Mouse (Mus musculus) thymus, adult 18-20 months (tissue): Measurements from ENCODE around the gene Cdk2ap2.

Experiments
- DNase-seq, 2 experiments: peaks; one replicate each; pipeline ENCODE4 v3.0.0; 2022; ENCODE audit warnings: mixed read lengths in 2 of 2

The Cdk2ap2 gene

GRCm38 (mm10) chr19:4142416-4143173 lies 45.6 kb downstream of the Cdk2ap2 start:
- no peak for DNase-seq

DNA sequence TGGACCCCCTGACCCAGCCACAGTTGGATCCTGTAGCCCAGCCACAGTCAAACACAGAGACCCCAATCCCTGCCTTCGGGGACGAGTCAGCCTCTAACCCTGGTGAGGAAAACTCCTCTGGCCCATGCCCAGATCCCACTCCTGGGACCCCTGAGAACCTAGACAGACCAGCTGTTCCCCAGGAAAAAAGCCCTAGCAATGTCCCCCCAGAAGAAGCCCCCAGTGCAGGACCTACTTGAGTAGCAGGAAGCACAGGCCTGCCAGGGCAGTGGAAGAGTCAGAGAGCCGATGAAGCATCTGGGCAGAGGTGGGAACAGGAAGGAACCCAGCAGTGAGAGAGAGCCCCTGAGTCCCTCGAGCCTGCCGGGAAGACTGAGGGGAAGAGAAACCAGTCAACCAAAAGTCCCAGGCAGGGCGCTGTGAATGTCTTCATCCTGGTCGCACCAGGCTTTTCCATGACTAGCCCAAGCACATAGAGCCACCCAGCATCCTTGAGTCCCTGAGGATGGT lies 46.8 kb downstream of the Cdk2ap2 start, which contains the start of gene Cabp4:
Gene Cabp4 (minus strand): TSS at position 275 of the 510 bp plus-strand sequence.
- no peak for DNase-seq

- no peak for DNase-seq
Observed at GRCm38 (mm10) chr19:4144550-4145498, 47.8 kb downstream of the Cdk2ap2 start.

- DNase-seq: no peak
Observed at GRCm38 (mm10) chr19:4145936-4146335, 49.0 kb downstream of the Cdk2ap2 start.

GRCm38 (mm10) chr19:4146366-4147021 lies 49.5 kb downstream of the Cdk2ap2 start:
- DNase-seq: no peak

DNA sequence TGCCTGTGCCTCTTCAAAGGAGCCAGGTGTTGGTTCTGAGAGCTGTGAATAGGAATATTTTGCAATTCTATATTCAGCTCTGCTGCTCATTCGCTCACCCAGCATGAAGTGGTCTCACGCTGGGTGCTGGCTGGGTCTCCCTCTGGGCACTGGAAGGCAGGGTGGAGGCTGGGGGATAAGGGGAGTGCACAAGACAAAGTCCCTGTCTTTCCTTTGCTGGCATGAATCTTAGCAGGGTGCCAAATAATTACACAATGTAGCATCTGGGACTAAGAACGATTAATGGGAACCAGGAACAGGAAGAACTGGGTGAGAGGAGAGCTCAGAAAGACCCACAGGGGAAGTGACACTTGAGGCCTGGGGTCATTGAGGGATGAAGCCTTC lies 50.0 kb downstream of the Cdk2ap2 start:
- DNase-seq: no peak

DNA sequence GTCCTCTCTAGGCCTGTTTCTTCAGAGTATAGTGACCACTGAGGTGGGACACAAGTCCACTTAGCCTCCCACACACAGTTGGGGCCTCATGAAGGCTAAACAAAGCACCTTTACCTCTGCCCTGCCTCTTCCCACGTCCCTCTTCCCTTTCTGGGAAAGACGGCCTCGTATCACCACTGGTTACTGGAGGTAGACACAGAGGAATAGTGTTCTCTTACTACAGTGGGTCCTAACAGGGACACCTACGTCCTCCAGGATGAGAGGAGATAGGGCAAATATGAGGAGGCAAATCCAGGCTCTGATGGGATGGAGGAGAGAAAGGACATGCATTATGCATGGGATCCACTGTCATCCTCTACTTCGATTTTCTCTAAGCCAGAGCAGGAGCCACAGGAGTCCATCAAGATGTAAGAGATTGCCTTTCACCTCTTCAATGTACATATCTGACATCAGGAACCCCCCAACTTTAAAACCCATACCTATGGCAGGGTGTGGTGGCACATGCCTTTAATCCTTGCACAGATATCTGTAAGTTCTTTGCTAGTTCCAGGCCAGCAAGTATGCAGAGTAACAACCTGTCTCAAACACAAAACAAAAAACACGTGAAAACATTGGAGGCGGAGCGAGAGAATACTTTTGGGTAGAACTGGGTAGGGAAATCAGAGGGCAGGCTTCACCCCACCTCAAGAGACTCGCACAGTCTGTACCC lies 51.0 kb downstream of the Cdk2ap2 start:
- DNase-seq: no peak

DNA sequence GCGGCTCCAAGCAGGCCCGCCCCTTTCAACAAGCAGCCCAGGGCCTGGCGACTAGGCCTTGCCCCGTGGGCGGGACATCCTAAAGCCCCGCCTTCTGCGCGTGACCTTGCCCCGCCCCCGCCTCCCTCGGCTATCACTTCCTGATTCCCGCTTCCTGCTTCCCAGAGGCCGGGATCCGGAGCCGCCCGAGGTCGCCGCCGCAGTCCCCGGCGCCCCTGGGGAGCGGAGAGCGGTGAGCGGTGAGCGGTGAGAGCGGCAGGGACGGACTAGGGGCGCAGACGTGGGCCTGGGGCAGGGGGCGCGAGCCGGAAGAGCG lies 51.5 kb downstream of the Cdk2ap2 start, which contains the start of gene Coro1b:
Gene Coro1b (plus strand): TSS at position 129 of the 316 bp plus-strand sequence.
- peak; percentile 91 to 93 for DNase-seq
